Mouse (Mus musculus): ENCODE measurements around the gene Camsap2. TPM values are rescaled to one million over a fixed set of nuclear protein-coding genes. Genes with fewer than 3 reads are reported as not detected.

Camsap2 gene
- polyA plus RNA-seq, 1 experiment from 2014 or later = 28.1 TPM

- Histone ChIP-seq H3K36me3 (peaks cover 11% of the 10 kb centered on the region; the same call in 1 of the 2 replicates), H3K9me3 (no peaks in the 10 kb centered on the region)
These were observed 5.4 kb downstream of the Camsap2 start for GRCm38 (mm10) chr1:136340541-136340940.

GRCm38 (mm10) chr1:136334743-136335142, 11.2 kb downstream of the Camsap2 start:
- Histone ChIP-seq H3K9me3 (no peaks in the 10 kb centered on the region), H3K36me3 (peaks cover 13% of the 10 kb centered on the region), H3K4me1 (replicated peaks) (peaks cover 28% of the 10 kb centered on the region), H3K9ac (replicated peaks) (no peak overlapping the region), H3K4me3 (replicated peaks) (no peak overlapping the region), H3K4me2 (replicated peaks) (no peak overlapping the region), H3K27ac (no peak overlapping the region), H3K27me3 (no peaks in the 10 kb centered on the region)
- 90% methylated on average over 10 of the region's 10 CpGs for WGBS
- 0 out of 2 replicates have a peak, but pooled peaks have one; percentile 45 for ATAC-seq

More at GRCm38 (mm10) chr1:136340541-136340940, 5.4 kb downstream of the Camsap2 start:
- Histone ChIP-seq H3K27ac (no peak overlapping the region), H3K4me2 (replicated peaks) (no peak overlapping the region), H3K27me3 (no peaks in the 10 kb centered on the region), H3K4me1 (replicated peaks) (peaks cover 33% of the 10 kb centered on the region), H3K4me3 (replicated peaks) (no peak overlapping the region), H3K9ac (replicated peaks) (no peak overlapping the region)
- no peak for ATAC-seq
- WGBS = 95% methylated on average over 3 of the region's 3 CpGs

DNA sequence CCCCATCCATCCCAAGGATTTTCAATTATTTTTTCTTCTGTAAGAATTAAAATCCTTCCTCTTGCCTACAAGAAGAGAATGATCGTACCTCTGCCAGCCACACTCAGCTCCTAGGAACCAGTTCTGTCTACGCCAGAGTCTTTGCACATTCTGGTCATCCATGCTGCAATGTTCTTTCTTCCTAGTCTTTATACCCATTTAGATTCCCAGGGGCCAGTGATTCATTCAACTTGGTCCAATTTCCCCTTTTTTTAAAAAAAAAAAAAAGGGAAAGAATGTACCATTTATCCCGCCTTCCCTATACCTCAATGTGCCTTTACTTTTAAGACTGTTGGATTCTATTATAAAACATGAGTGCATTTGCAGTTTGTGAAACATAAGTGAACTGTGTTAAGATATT, 12.4 kb downstream of the Camsap2 start:
- no peak overlapping the region for H3K9ac ChIP-seq (replicated peaks)
- H3K4me2 ChIP-seq (replicated peaks) = no peak overlapping the region
- H3K27ac ChIP-seq = no peak overlapping the region
- H3K4me1 ChIP-seq (replicated peaks) = peaks cover 29% of the 10 kb centered on the region
- no peak overlapping the region for H3K4me3 ChIP-seq (replicated peaks)
- no peak for ATAC-seq
- WGBS = 89% methylated on average over 3 of the region's 3 CpGs
- H3K36me3 ChIP-seq = peaks cover 13% of the 10 kb centered on the region
- H3K27me3 ChIP-seq = no peaks in the 10 kb centered on the region
- H3K9me3 ChIP-seq = no peaks in the 10 kb centered on the region

DNA sequence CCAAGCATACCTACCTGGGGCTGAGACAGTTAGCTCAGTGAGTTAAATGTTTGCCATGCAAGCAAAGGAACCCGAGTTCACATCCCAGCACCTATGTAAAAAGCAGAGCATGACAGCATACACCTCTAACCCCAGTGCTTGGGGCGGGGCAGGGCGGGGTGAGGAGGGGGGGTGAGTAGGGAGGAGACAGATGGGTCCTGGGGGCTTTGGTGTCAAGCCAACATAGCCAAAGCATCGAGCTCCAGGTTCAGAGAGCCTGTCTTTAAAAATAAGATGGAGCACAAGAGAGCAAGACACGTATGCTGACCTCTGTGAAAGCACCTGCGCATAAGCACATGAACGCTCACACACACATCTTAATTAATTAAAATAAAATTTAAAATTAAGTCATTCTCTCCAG, 12.8 kb downstream of the Camsap2 start:
- 85% methylated on average over 7 of the region's 7 CpGs for WGBS

GRCm38 (mm10) chr1:136331836-136332235, 14.1 kb downstream of the Camsap2 start:
- H3K9me3 ChIP-seq = no peaks in the 10 kb centered on the region
- H3K4me3 ChIP-seq (replicated peaks) = no peak overlapping the region
- no peaks in the 10 kb centered on the region for H3K27me3 ChIP-seq
- H3K27ac ChIP-seq = 0 out of 2 replicates have a peak overlapping the region, but pooled peaks have one; percentile 2
- H3K4me2 ChIP-seq (replicated peaks) = no peak overlapping the region
- no peak for ATAC-seq
- peaks cover 36% of the 10 kb centered on the region for H3K4me1 ChIP-seq (replicated peaks)
- no peak overlapping the region for H3K9ac ChIP-seq (replicated peaks)
- H3K36me3 ChIP-seq = peaks cover 13% of the 10 kb centered on the region
- 93% methylated on average over 4 of the region's 4 CpGs for WGBS

More for the DNA sequence above, 12.8 kb downstream of the Camsap2 start:
- Histone ChIP-seq H3K36me3 (peaks cover 13% of the 10 kb centered on the region), H3K9ac (replicated peaks) (no peak overlapping the region), H3K4me3 (replicated peaks) (no peak overlapping the region), H3K4me2 (replicated peaks) (no peak overlapping the region), H3K4me1 (replicated peaks) (peaks cover 33% of the 10 kb centered on the region), H3K27me3 (no peaks in the 10 kb centered on the region), H3K27ac (no peak overlapping the region), H3K9me3 (no peaks in the 10 kb centered on the region)
- 0 out of 2 replicates have a peak, but pooled peaks have one; percentile 48 for ATAC-seq

DNA sequence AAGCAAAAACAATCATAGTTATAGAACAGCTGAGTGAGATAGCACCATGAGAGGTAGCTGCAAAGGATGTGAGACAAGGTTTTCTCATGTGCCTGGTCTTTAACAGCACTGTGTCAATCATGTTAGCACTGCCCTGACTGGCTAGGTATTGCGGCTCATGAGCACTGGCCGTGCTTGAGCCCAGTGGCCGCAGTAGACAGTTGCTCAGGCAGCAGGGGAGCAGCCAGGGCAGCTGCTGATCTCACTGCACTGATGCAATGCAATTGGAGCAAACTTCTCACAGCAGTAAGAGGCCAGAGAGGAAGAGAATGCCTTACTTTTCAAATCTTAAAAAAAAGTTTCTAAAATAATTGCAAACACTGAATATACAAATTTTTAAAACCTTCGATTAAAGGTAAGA, 16.5 kb downstream of the Camsap2 start:
- H3K4me2 ChIP-seq (replicated peaks) = no peak overlapping the region
- no peak overlapping the region for H3K27ac ChIP-seq
- peaks cover 11% of the 10 kb centered on the region for H3K36me3 ChIP-seq
- H3K4me1 ChIP-seq (replicated peaks) = peaks cover 35% of the 10 kb centered on the region
- ATAC-seq = no peak
- 89% methylated on average over 4 of the region's 4 CpGs for WGBS
- no peaks in the 10 kb centered on the region for H3K9me3 ChIP-seq
- H3K27me3 ChIP-seq = no peaks in the 10 kb centered on the region
- no peak overlapping the region for H3K9ac ChIP-seq (replicated peaks)
- no peak overlapping the region for H3K4me3 ChIP-seq (replicated peaks)

GRCm38 (mm10) chr1:136328640-136329039, 17.3 kb downstream of the Camsap2 start:
- 91% methylated on average over 2 of the region's 2 CpGs for WGBS
- no peak for ATAC-seq
- Histone ChIP-seq H3K9ac (replicated peaks) (no peak overlapping the region), H3K4me1 (replicated peaks) (peaks cover 30% of the 10 kb centered on the region), H3K27ac (no peak overlapping the region), H3K9me3 (no peaks in the 10 kb centered on the region), H3K4me2 (replicated peaks) (no peak overlapping the region), H3K36me3 (peaks cover 16% of the 10 kb centered on the region), H3K4me3 (replicated peaks) (no peak overlapping the region), H3K27me3 (no peaks in the 10 kb centered on the region)

DNA sequence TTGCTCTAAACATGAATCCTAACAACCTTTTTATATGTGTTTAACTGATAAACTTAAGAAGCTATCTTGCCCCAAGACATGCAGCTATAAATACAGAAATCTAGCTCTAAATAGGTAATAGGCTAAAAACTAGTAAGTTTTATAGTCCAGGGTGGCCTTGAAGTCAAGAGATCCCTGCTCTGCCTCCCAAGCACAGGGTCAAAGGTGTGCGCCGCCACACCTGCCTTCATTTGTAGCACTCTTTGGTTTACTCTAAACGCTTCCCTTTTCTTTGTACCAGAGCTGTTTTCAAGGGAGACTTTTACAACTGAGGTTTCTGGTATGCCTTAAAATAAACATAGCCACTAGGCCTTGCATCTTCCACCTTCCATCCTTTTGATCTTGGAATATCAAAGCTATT, 18.3 kb downstream of the Camsap2 start:
- H3K9ac ChIP-seq (replicated peaks) = no peak overlapping the region
- peaks cover 21% of the 10 kb centered on the region for H3K4me1 ChIP-seq (replicated peaks)
- no peak for ATAC-seq
- H3K9me3 ChIP-seq = no peaks in the 10 kb centered on the region
- no peak overlapping the region for H3K4me2 ChIP-seq (replicated peaks)
- no peak overlapping the region for H3K4me3 ChIP-seq (replicated peaks)
- whole genome bisulfite sequencing = 97% methylated on average over 3 of the region's 3 CpGs
- peaks cover 24% of the 10 kb centered on the region for H3K36me3 ChIP-seq
- no peak overlapping the region for H3K27ac ChIP-seq
- H3K27me3 ChIP-seq = no peaks in the 10 kb centered on the region

- ATAC-seq = 0 out of 2 replicates have a peak, but pooled peaks have one; percentile 34
- Histone ChIP-seq H3K4me2 (replicated peaks) (no peak overlapping the region), H3K9me3 (no peaks in the 10 kb centered on the region), H3K4me1 (replicated peaks) (peaks cover 17% of the 10 kb centered on the region), H3K36me3 (peaks cover 20% of the 10 kb centered on the region), H3K27me3 (no peaks in the 10 kb centered on the region), H3K4me3 (replicated peaks) (no peak overlapping the region), H3K9ac (replicated peaks) (no peak overlapping the region), H3K27ac (peak overlapping the region; percentile 47)
- 58% methylated on average over 4 of the region's 4 CpGs for WGBS
These were observed 20.0 kb downstream of the Camsap2 start for GRCm38 (mm10) chr1:136325933-136326332.

GRCm38 (mm10) chr1:136322331-136322730, 23.6 kb downstream of the Camsap2 start:
- H3K9me3 ChIP-seq = no peaks in the 10 kb centered on the region
- H3K4me1 ChIP-seq (replicated peaks) = peaks cover 9% of the 10 kb centered on the region
- no peak overlapping the region for H3K4me2 ChIP-seq (replicated peaks)
- H3K9ac ChIP-seq (replicated peaks) = no peak overlapping the region
- H3K4me3 ChIP-seq (replicated peaks) = no peak overlapping the region
- H3K36me3 ChIP-seq = peaks cover 20% of the 10 kb centered on the region
- WGBS = 93% methylated on average over 4 of the region's 4 CpGs
- no peak overlapping the region for H3K27ac ChIP-seq
- no peak for ATAC-seq
- no peaks in the 10 kb centered on the region for H3K27me3 ChIP-seq

GRCm38 (mm10) chr1:136316317-136316716, 29.6 kb downstream of the Camsap2 start:
- Histone ChIP-seq H3K27me3 (no peaks in the 10 kb centered on the region), H3K27ac (no peak overlapping the region), H3K4me3 (replicated peaks) (no peak overlapping the region), H3K36me3 (no peaks in the 10 kb centered on the region), H3K4me1 (replicated peaks) (no peaks in the 10 kb centered on the region; the same call in 1 of the 2 replicates), H3K9ac (replicated peaks) (no peak overlapping the region), H3K4me2 (replicated peaks) (no peak overlapping the region), H3K9me3 (no peaks in the 10 kb centered on the region)
- ATAC-seq = no peak

DNA sequence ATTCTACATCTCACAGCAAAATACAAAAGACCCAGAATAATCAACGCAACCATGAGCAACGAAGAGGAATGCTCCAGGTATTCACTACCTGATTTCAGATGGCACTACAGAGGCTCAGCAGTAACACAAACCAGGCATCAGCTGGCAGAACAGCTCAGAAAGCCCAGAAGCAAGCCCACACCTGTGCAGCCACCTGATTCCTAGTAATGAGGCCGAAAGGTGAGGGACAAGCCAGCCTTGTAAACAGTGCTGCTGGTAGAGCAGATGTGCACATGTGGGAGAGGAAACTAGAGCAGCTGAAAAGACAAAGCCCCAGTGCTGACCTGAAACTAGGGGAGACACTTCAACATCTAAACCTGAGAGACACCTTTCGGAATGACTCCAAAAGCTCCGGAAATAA, 36.7 kb downstream of the Camsap2 start:
- no peak overlapping the region for H3K4me3 ChIP-seq (replicated peaks)
- H3K9ac ChIP-seq (replicated peaks) = no peak overlapping the region
- H3K4me2 ChIP-seq (replicated peaks) = no peak overlapping the region
- H3K27me3 ChIP-seq = no peaks in the 10 kb centered on the region
- H3K27ac ChIP-seq = no peak overlapping the region
- H3K4me1 ChIP-seq (replicated peaks) = peaks cover 2% of the 10 kb centered on the region; the same call in 1 of the 2 replicates
- 95% methylated on average over 5 of the region's 5 CpGs for WGBS
- H3K9me3 ChIP-seq = no peaks in the 10 kb centered on the region
- ATAC-seq = no peak
- H3K36me3 ChIP-seq = no peaks in the 10 kb centered on the region

DNA sequence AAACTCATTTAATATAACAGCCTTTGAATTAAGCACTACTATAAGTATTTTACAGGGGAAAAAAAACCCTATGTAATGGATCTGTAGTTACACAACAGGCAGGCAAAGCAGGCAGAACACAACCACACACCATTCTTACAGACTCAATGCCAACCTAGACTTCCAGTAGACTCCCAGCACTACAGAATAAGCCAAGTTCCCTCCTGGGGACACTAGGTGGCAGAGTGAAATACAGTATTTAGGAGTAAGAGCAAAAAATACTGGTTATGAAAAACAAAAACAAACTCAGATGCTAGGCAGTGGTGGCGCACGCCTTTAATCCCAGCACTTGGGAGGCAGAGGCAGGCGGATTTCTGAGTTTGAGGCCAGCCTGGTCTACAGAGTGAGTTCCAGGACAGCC, 39.5 kb downstream of the Camsap2 start:
- Histone ChIP-seq H3K9ac (replicated peaks) (no peak overlapping the region), H3K27ac (no peak overlapping the region), H3K36me3 (peaks cover 11% of the 10 kb centered on the region), H3K27me3 (no peaks in the 10 kb centered on the region), H3K4me1 (replicated peaks) (peaks cover 2% of the 10 kb centered on the region; the same call in 1 of the 2 replicates), H3K4me2 (replicated peaks) (no peak overlapping the region), H3K9me3 (no peaks in the 10 kb centered on the region), H3K4me3 (replicated peaks) (no peak overlapping the region)
- no peak for ATAC-seq
- WGBS = 88% methylated on average over 3 of the region's 3 CpGs
